Mouse (Mus musculus) cortical plate, adult 2 months (tissue): ENCODE measurements at regions not wholly inside any gene's neighbourhood (a gene's known extent, or its start where the extent isn't known, plus 50 kb on each side); places are given as distances from the start of the nearest gene placed in this dataset.

Experiments used
- H3K27ac ChIP-seq: fragments of 200-500 bp; 2 replicates; pipeline ENCODE4 v1.5.1; 2012; ENCODE audit warnings: low read length, control low read depth, inconsistent platforms; ENCODE audit not compliant: insufficient read depth
- H3K4me1 ChIP-seq: fragments of 200-500 bp; 2 replicates; pipeline ENCODE4 v1.6.1; 2011; ENCODE audit warnings: low read length; ENCODE audit not compliant: control insufficient read depth, insufficient read depth
- H3K4me3 ChIP-seq: fragments of 200-500 bp; 2 replicates; pipeline ENCODE4 v1.5.1; 2011; ENCODE audit warnings: mild to moderate bottlenecking, low read length, control low read depth; ENCODE audit not compliant: insufficient read depth
- CTCF ChIP-seq: fragments of 200-500 bp; IDR thresholded peaks from 2 replicates; pipeline ENCODE4 v1.5.1; 2011; ENCODE audit warnings: mild to moderate bottlenecking, control low read depth, low read length; ENCODE audit not compliant: insufficient read depth; ENCODE audit errors: extremely low read depth
- POLR2A ChIP-seq: fragments of 200-500 bp; IDR thresholded peaks from 2 replicates; pipeline ENCODE4 v1.6.1; 2011; ENCODE audit warnings: mild to moderate bottlenecking, low read length, control low read depth; ENCODE audit not compliant: insufficient read depth; ENCODE audit errors: extremely low read depth

GRCm38 (mm10) chr15:6999667-7000066 lies 90.7 kb upstream of the Lifr start:
- Histone ChIP-seq H3K27ac (no peak overlapping the region), H3K4me3 (no peak overlapping the region), H3K4me1 (peaks cover 2% of the 10 kb centered on the region; the same call in 1 of the 2 replicates)
- TF ChIP-seq POLR2A (no peak), CTCF (no peak)

- no peak overlapping the region for H3K27ac ChIP-seq
- TF ChIP-seq POLR2A (no peak), CTCF (no peak)
- peaks cover 5% of the 10 kb centered on the region; the same call in 1 of the 2 replicates for H3K4me1 ChIP-seq
- no peak overlapping the region for H3K4me3 ChIP-seq
Measured at GRCm38 (mm10) chr15:7002226-7002625, 88.2 kb upstream of the Lifr start.

GRCm38 (mm10) chr15:7003311-7003710 lies 87.1 kb upstream of the Lifr start:
- peaks cover 2% of the 10 kb centered on the region; the same call in 1 of the 2 replicates for H3K4me1 ChIP-seq
- no peak overlapping the region for H3K4me3 ChIP-seq
- no peak overlapping the region for H3K27ac ChIP-seq
- TF ChIP-seq CTCF (no peak), POLR2A (no peak)

GRCm38 (mm10) chr15:7005142-7005541 lies 85.3 kb upstream of the Lifr start:
- Histone ChIP-seq H3K27ac (no peak overlapping the region), H3K4me1 (peaks cover 6% of the 10 kb centered on the region), H3K4me3 (no peak overlapping the region)
- TF ChIP-seq CTCF (no peak), POLR2A (no peak)

- H3K4me1 ChIP-seq = peaks cover 6% of the 10 kb centered on the region
- no peak overlapping the region for H3K4me3 ChIP-seq
- H3K27ac ChIP-seq = no peak overlapping the region
- TF ChIP-seq POLR2A (no peak), CTCF (no peak)
Measured at GRCm38 (mm10) chr15:7006271-7006670, 84.1 kb upstream of the Lifr start.

GRCm38 (mm10) chr15:7008725-7009380 lies 81.6 kb upstream of the Lifr start:
- H3K4me1 ChIP-seq = peaks cover 6% of the 10 kb centered on the region
- no peak overlapping the region for H3K4me3 ChIP-seq
- no peak for TF ChIP-seq CTCF
- TF ChIP-seq POLR2A = no peak
- no peak overlapping the region for H3K27ac ChIP-seq

- H3K27ac ChIP-seq = no peak overlapping the region
- peaks cover 4% of the 10 kb centered on the region for H3K4me1 ChIP-seq
- TF ChIP-seq CTCF (no peak), POLR2A (no peak)
- no peak overlapping the region for H3K4me3 ChIP-seq
Measured at GRCm38 (mm10) chr15:7010966-7011695, 79.3 kb upstream of the Lifr start.

- Histone ChIP-seq H3K4me1 (peaks cover 4% of the 10 kb centered on the region), H3K4me3 (no peak overlapping the region), H3K27ac (no peak overlapping the region)
- TF ChIP-seq CTCF = no peak
- TF ChIP-seq POLR2A = no peak
Measured at GRCm38 (mm10) chr15:7011696-7012070, 78.7 kb upstream of the Lifr start.

GRCm38 (mm10) chr15:7012446-7012845 lies 78.0 kb upstream of the Lifr start:
- Histone ChIP-seq H3K4me1 (peaks cover 4% of the 10 kb centered on the region), H3K4me3 (no peak overlapping the region), H3K27ac (no peak overlapping the region)
- TF ChIP-seq POLR2A (no peak), CTCF (no peak)

- no peak overlapping the region for H3K27ac ChIP-seq
- TF ChIP-seq CTCF (no peak), POLR2A (no peak)
- H3K4me3 ChIP-seq = no peak overlapping the region
- peaks cover 4% of the 10 kb centered on the region for H3K4me1 ChIP-seq
Measured at GRCm38 (mm10) chr15:7013047-7013446, 77.4 kb upstream of the Lifr start.
